Mouse (Mus musculus) neural tube, embryonic 14.5 days (tissue): ENCODE results near the gene Dlg2. TPM values are rescaled to one million over a fixed set of nuclear protein-coding genes. Genes with fewer than 3 reads are reported as not detected.
A peak's percentile ranks its signal among the peaks of the same experiment; 100 is the strongest.

ENCODE experiments used
- ATAC-seq: fragments of 200-750 bp; cut with Nextera tagmentation; 2 replicates; pipeline ENCODE4 v1.8.0; 2017; ENCODE audit warnings: low read depth, mild to moderate bottlenecking, moderate TSS enrichment, moderate library complexity
- H3K27ac ChIP-seq: fragments of 300-500 bp; sonication (generic); 2 replicates; pipeline ENCODE4 v1.5.1; 2014; ENCODE audit warnings: low read depth, mild to moderate bottlenecking, control low read depth, low read length, moderate library complexity, mixed read lengths
- H3K27me3 ChIP-seq: fragments of 300-500 bp; sonication (generic); 2 replicates; pipeline ENCODE4 v1.6.1; 2014; ENCODE audit warnings: low read length; ENCODE audit not compliant: control insufficient read depth, insufficient read depth
- H3K36me3 ChIP-seq: fragments of 300-500 bp; sonication (generic); 2 replicates; pipeline ENCODE4 v1.6.1; 2014; ENCODE audit warnings: low read length, mixed read lengths; ENCODE audit not compliant: control insufficient read depth, insufficient read depth
- H3K4me1 ChIP-seq: fragments of 300-500 bp; sonication (generic); 2 replicates; pipeline ENCODE4 v1.6.1; 2014; ENCODE audit warnings: low read length; ENCODE audit not compliant: control insufficient read depth, insufficient read depth
- H3K4me2 ChIP-seq: fragments of 300-500 bp; sonication (generic); 2 replicates; pipeline ENCODE4 v1.6.1; 2014; ENCODE audit warnings: mild to moderate bottlenecking, low read depth, low read length, control low read depth
- H3K4me3 ChIP-seq: fragments of 300-500 bp; sonication (generic); 2 replicates; pipeline ENCODE4 v1.5.1; 2014; ENCODE audit warnings: low read depth, low read length, control low read depth, mixed read lengths
- H3K9ac ChIP-seq: fragments of 300-500 bp; sonication (generic); replicated peaks from 2 replicates; pipeline ENCODE4 v1.6.1; 2014; ENCODE audit warnings: low read depth, mild to moderate bottlenecking, control low read depth, low read length, mixed read lengths
- H3K9me3 ChIP-seq: fragments of 300-500 bp; sonication (generic); 2 replicates; pipeline ENCODE4 v1.6.1; 2016; ENCODE audit warnings: low read length; ENCODE audit not compliant: control insufficient read depth
- WGBS: fragments of 180-500 bp; shearing (Covaris S2); extraction: QIAGEN DNeasy Blood & Tissue Kit; methylation state at CpG from one replicate; pipeline ENCODE4 v1.1.7; 2014; 5-methylcytosine and 5-hydroxymethylcytosine counted together
- polyA plus RNA-seq: library from polyadenylated mRNA; unstranded; fragments of >200 nt; fragmentation: Nextera tagmentation; extraction: Ambion mirVana; gene quantifications from 2 replicates; pipeline ENCODE4 v1.2.1, GENCODE M21; 2014

Gene Dlg2
- polyA plus RNA-seq, 1 experiment from 2014 or later = 48.0 TPM

DNA sequence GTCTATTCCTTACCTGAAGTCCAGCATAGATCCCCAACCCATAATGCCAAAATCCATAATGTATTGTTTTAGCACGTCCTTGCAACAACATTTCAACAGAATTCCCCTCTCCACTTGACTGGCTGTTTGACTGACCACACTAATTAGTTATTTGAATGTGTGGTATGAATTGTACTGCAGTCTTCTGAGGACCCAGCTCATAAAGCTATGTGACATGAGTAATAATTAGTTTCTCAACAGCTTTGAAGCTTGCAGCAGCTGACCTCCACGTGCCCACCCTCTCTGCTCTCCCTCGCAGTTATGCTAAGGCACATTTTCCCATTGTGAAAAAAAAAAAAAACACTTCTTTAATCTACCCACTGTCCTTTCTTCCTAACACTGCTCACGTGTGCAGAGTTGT, 1590.4 kb downstream of the Dlg2 start:
- Histone ChIP-seq H3K4me2 (no peak overlapping the region), H3K36me3 (no peaks in the 10 kb centered on the region), H3K9me3 (no peaks in the 10 kb centered on the region), H3K4me1 (no peaks in the 10 kb centered on the region), H3K27ac (no peak overlapping the region), H3K4me3 (no peak overlapping the region), H3K9ac (no peak overlapping the region), H3K27me3 (no peaks in the 10 kb centered on the region)
- WGBS = 65% methylated on average over 4 of the region's 4 CpGs
- ATAC-seq = no peak

DNA sequence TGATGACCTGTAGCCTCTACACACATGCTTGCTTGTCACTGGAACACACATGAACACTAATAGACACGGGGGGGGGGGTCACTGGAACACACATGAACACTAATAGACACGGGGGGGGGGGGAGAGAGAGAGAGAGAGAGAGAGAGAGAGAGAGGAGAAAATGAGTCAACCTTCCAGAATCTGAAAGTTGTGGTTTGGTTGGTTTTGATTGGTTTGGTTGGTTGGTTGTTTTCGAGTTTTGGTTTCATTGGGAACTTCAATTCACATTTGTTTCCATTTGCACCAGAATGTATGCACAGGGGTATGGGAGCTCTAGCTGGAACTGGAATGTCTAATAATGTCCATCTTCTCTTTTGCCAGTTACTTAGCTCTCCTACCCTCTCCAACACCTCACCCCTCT, 1611.0 kb downstream of the Dlg2 start:
- Histone ChIP-seq H3K9me3 (no peaks in the 10 kb centered on the region), H3K36me3 (no peaks in the 10 kb centered on the region), H3K4me2 (no peak overlapping the region), H3K27me3 (no peaks in the 10 kb centered on the region), H3K4me1 (no peaks in the 10 kb centered on the region), H3K27ac (no peak overlapping the region), H3K4me3 (no peak overlapping the region), H3K9ac (no peak overlapping the region)
- WGBS = 64% methylated on average over 2 of the region's 3 CpGs
- no peak for ATAC-seq

- H3K27me3 ChIP-seq = no peaks in the 10 kb centered on the region
- H3K9ac ChIP-seq = no peak overlapping the region
- peak; percentile 89 for ATAC-seq
- no peaks in the 10 kb centered on the region for H3K4me1 ChIP-seq
- WGBS = 0% methylated on average over 3 of the region's 3 CpGs
- no peaks in the 10 kb centered on the region for H3K9me3 ChIP-seq
- H3K36me3 ChIP-seq = no peaks in the 10 kb centered on the region
- H3K4me3 ChIP-seq = no peak overlapping the region
- H3K27ac ChIP-seq = no peak overlapping the region
- H3K4me2 ChIP-seq = no peak overlapping the region
These were observed 1617.4 kb downstream of the Dlg2 start for GRCm38 (mm10) chr7:92093860-92094259.

DNA sequence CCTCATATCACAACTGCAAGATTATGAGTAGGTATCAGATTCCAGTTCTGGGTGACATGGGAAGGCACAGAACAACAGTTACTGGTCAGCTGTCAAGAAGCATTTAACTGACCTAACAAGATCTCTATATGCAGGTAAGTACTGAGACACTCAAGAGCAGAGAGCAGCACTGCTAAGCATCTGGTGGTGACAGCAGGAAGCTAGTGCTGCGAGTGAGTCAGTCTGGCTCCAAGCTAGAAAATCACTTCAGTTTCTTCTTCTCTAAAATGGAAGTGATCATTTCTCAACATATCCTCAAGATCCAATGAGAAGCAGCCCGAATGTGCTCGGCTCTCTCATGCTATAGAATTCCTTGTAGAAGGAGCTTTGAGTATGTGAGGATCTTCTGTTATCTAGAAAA, 1618.7 kb downstream of the Dlg2 start:
- 84% methylated on average over 3 of the region's 3 CpGs for WGBS
- Histone ChIP-seq H3K4me2 (no peak overlapping the region), H3K9me3 (no peaks in the 10 kb centered on the region), H3K27ac (no peak overlapping the region), H3K36me3 (no peaks in the 10 kb centered on the region), H3K4me3 (no peak overlapping the region), H3K9ac (no peak overlapping the region), H3K4me1 (no peaks in the 10 kb centered on the region), H3K27me3 (no peaks in the 10 kb centered on the region)
- no peak for ATAC-seq

DNA sequence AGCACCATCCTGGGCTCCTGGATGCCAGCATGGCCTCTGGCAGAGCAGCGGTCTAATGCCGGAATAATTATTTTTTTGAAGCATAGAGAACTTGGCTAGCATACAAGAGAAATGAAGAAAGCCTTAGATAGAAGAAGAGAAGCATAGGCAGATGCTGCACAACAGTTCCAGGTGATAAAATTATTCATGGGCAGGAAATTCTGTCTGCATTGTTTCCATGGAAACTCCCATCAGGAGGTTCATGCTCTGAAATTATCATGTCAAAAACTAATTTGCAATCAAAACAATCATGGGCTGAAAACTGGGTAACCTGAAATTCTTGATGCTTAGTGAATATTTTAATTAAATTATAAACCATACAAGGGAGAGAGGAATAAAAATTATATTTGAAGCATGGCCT, 1624.4 kb downstream of the Dlg2 start:
- ATAC-seq = no peak
- no peak overlapping the region for H3K27ac ChIP-seq
- 76% methylated on average over 2 of the region's 2 CpGs for WGBS

GRCm38 (mm10) chr7:92102892-92103543, 1626.5 kb downstream of the Dlg2 start:
- 16% methylated on average over 4 of the region's 4 CpGs for WGBS
- no peak overlapping the region for H3K4me2 ChIP-seq
- H3K9me3 ChIP-seq = no peaks in the 10 kb centered on the region
- no peaks in the 10 kb centered on the region for H3K36me3 ChIP-seq
- H3K9ac ChIP-seq = no peak overlapping the region
- no peaks in the 10 kb centered on the region for H3K4me1 ChIP-seq
- no peak overlapping the region for H3K27ac ChIP-seq
- H3K4me3 ChIP-seq = no peak overlapping the region
- ATAC-seq = peak; percentile 87
- H3K27me3 ChIP-seq = no peaks in the 10 kb centered on the region

More for the DNA sequence above, 1624.4 kb downstream of the Dlg2 start:
- Histone ChIP-seq H3K9ac (no peak overlapping the region), H3K4me1 (no peaks in the 10 kb centered on the region), H3K9me3 (no peaks in the 10 kb centered on the region), H3K4me3 (no peak overlapping the region), H3K36me3 (no peaks in the 10 kb centered on the region), H3K4me2 (no peak overlapping the region), H3K27me3 (no peaks in the 10 kb centered on the region)

- H3K27me3 ChIP-seq = no peaks in the 10 kb centered on the region
- no peak overlapping the region for H3K4me3 ChIP-seq
- H3K36me3 ChIP-seq = no peaks in the 10 kb centered on the region
- no peak overlapping the region for H3K27ac ChIP-seq
- no peak overlapping the region for H3K9ac ChIP-seq
- no peaks in the 10 kb centered on the region for H3K9me3 ChIP-seq
- no peaks in the 10 kb centered on the region for H3K4me1 ChIP-seq
- no peak overlapping the region for H3K4me2 ChIP-seq
- 41% methylated on average over 2 of the region's 2 CpGs for WGBS
- ATAC-seq = peak; percentile 41; the same call in 1 of the 2 replicates
These were observed 1629.0 kb downstream of the Dlg2 start for GRCm38 (mm10) chr7:92105477-92105876.

DNA sequence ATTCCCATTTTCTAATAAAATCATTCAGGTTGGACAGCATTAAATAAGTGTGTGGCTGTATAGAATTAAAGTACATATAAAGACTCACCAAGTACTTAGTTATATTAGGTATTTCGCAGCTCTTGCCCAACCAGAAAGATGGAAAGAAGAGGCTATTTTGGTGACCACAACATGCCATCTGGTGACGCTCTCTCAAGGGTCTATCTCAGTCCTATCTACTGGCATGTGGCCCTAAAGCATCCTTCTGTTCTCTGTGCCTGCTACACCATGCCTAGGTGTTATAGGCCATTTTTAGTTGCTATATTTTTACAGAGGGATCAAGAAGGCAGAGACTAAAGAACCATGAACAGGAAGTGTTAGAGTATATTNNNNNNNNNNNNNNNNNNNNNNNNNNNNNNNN, 1629.5 kb downstream of the Dlg2 start:
- no peaks in the 10 kb centered on the region for H3K4me1 ChIP-seq
- H3K4me2 ChIP-seq = no peak overlapping the region
- no peaks in the 10 kb centered on the region for H3K36me3 ChIP-seq
- no peak overlapping the region for H3K27ac ChIP-seq
- H3K9ac ChIP-seq = no peak overlapping the region
- WGBS = 91% methylated on average over 2 of the region's 2 CpGs
- no peak overlapping the region for H3K4me3 ChIP-seq
- no peaks in the 10 kb centered on the region for H3K9me3 ChIP-seq
- no peak for ATAC-seq
- H3K27me3 ChIP-seq = no peaks in the 10 kb centered on the region

DNA sequence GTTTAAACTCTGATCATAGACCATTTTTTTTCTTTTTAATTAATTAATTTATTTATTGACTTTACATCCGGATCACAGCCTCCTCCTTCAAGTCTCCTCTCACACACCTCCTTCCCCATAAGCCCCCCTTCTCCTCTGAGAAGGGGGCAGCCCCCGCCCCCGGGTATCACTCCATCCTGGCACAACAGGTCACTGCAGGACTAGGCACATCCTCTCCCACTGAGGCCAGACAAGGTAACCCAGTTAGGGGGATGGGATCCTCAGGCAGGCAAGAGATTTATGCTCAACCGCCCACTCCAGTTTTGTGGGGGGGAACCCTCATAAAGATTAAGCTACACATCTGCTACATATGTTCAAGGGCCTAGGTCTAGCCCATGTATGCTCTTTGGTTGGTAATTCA, 1636.6 kb downstream of the Dlg2 start:
- 91% methylated on average over 4 of the region's 4 CpGs for WGBS

More for the DNA sequence above, 1636.6 kb downstream of the Dlg2 start:
- Histone ChIP-seq H3K4me2 (no peak overlapping the region), H3K27me3 (no peaks in the 10 kb centered on the region), H3K9ac (no peak overlapping the region), H3K9me3 (no peaks in the 10 kb centered on the region), H3K4me1 (no peaks in the 10 kb centered on the region), H3K27ac (no peak overlapping the region), H3K4me3 (no peak overlapping the region), H3K36me3 (no peaks in the 10 kb centered on the region)
- no peak for ATAC-seq
